ENCODE assay signal across 23 mouse cellular contexts in genomic region chr1:151971581-151971980, GRCm38 (mm10).
DNase-seq lines count a peak whose midpoint lies in the region; ATAC-seq and TF ChIP-seq lines count a peak whose summit lies in the region.
"Had no signal": no experiment of that assay in that cellular context is flagged by ENCODE, and none has a peak within 500 bp of the region (broad histone marks: within the 10 kb centered on the region; RNA-seq: fewer than 3 reads in every experiment).

No protein-coding gene starts in this region.

- H3K27ac ChIP-seq in gastrocnemius, adult 2 months = peak overlapping the region; percentile 84; the same call in 1 of the 2 replicates
- no peak overlapping the region for H3K27ac ChIP-seq in lung, embryonic 14.5 days (ENCODE audit: low read depth)
- no peak overlapping the region for H3K27ac ChIP-seq in lung, embryonic 16.5 days (ENCODE audit: low read length)

- TF ChIP-seq CTCF in gastrocnemius, adult 2 months (IDR thresholded peaks at IDR 0.05) = no peak
- no peak for TF ChIP-seq CTCF in lung, embryonic 14.5 days (IDR thresholded peaks at IDR 0.05; ENCODE audit: low read depth)

- H3K4me2 ChIP-seq in lung, embryonic 14.5 days = no peak overlapping the region
- no peak overlapping the region for H3K4me2 ChIP-seq in lung, embryonic 16.5 days (ENCODE audit: low read depth, low read length)

- DNase-seq in gastrocnemius, adult 2 months = no peak
- DNase-seq in gastrocnemius, postnatal 14 days = no peak
- DNase-seq in lung, embryonic 14.5 days = peak; percentile 68
- DNase-seq in lung, postnatal 36 days = no peak
- no peak for DNase-seq in lung, adult 18-20 months
- peak; percentile 51 for DNase-seq in NIH3T3 (ENCODE audit: low read depth)
- no peak for DNase-seq in cerebellum, adult 9-11 months
- DNase-seq: adrenal gland, adult 2 months; adrenal gland, adult 8-10 months; adrenal gland, postnatal 10 days; adrenal gland, postnatal 14 days; adrenal gland, postnatal 25 days; adrenal gland, postnatal 36 days; B cell, adult 2 months; cerebellum, adult 11 months; cerebellum, adult 11-12 months; cerebellum, adult 18-20 months had no signal

- H3K27me3 ChIP-seq in lung, embryonic 14.5 days (ENCODE audit: insufficient read depth, low read length) = no peaks in the 10 kb centered on the region
- H3K27me3 ChIP-seq in lung, embryonic 16.5 days (ENCODE audit: control insufficient read depth, insufficient read depth, low read depth, low read length) = no peaks in the 10 kb centered on the region
- H3K27me3 ChIP-seq: CH12.LX, Patski had no signal

- H3K4me3 ChIP-seq in gastrocnemius, adult 2 months = no peak overlapping the region
- no peak overlapping the region for H3K4me3 ChIP-seq in lung, embryonic 14.5 days (ENCODE audit: low read depth, low read length)
- no peak overlapping the region for H3K4me3 ChIP-seq in lung, embryonic 16.5 days (ENCODE audit: low read length)

- 0 out of 2 replicates have a peak, but pooled peaks cover 3% of the 10 kb centered on the region for H3K4me1 ChIP-seq in lung, embryonic 14.5 days (ENCODE audit: insufficient read depth)
- peaks cover 11% of the 10 kb centered on the region for H3K4me1 ChIP-seq in lung, embryonic 16.5 days (replicated peaks; ENCODE audit: control insufficient read depth, insufficient read depth, low read length)

- H3K9ac ChIP-seq in lung, embryonic 14.5 days = no peak overlapping the region
- H3K9ac ChIP-seq in lung, embryonic 16.5 days (ENCODE audit: low read length) = no peak overlapping the region

- intact Hi-C loops in gastrocnemius, adult 2 months (cut with DNase I) = no loop called here
- intact Hi-C loops in gastrocnemius, postnatal 14 days (cut with DNase I; ENCODE audit: low total_unique reads) = no loop called here

- 75% methylated on average over 2 of the region's 2 CpGs for WGBS in lung, embryonic 14.5 days
- 76% methylated on average over 2 of the region's 2 CpGs for WGBS in lung, embryonic 16.5 days

- no peaks in the 10 kb centered on the region for H3K36me3 ChIP-seq in lung, embryonic 14.5 days (ENCODE audit: insufficient read depth)
- no peaks in the 10 kb centered on the region for H3K36me3 ChIP-seq in lung, embryonic 16.5 days (ENCODE audit: control insufficient read depth, insufficient read depth, low read length)
- H3K36me3 ChIP-seq: G1E had no signal

- no peak for ATAC-seq in lung, embryonic 14.5 days (ENCODE audit: insufficient read depth)
- peak; percentile 32; the same call in 1 of the 2 replicates for ATAC-seq in lung, embryonic 16.5 days (ENCODE audit: low read depth)
- ATAC-seq: activated CD4-positive, CD25-positive, alpha-beta regulatory T cell, adult 4 months; CD4-positive, CD25-positive, alpha-beta regulatory T cell, adult 4 months; Patski had no signal

- H3K9me3 ChIP-seq in lung, embryonic 14.5 days (ENCODE audit: low read depth, low read length) = no peaks in the 10 kb centered on the region
- no peaks in the 10 kb centered on the region for H3K9me3 ChIP-seq in lung, embryonic 16.5 days (ENCODE audit: control insufficient read depth, low read length)

Comparison
In these comparisons a context has a peak if more than half of its experiments do, and no peak if none do; other contexts are left out.
1. DNase-seq: peak in lung, embryonic 14.5 days (single experiment) and NIH3T3 (single experiment); none in gastrocnemius, adult 2 months (single experiment), gastrocnemius, postnatal 14 days (single experiment), lung, postnatal 36 days (single experiment), lung, adult 18-20 months (0 of 2) and cerebellum, adult 9-11 months (single experiment).